Mouse (Mus musculus) midbrain, embryonic 13.5 days (tissue): ENCODE measurements around the gene Heatr5a. TPM values are rescaled to one million over a fixed set of nuclear protein-coding genes. Genes with fewer than 3 reads are reported as not detected.
A peak's percentile ranks its signal among the peaks of the same experiment; 100 is the strongest.

Experiments
- ATAC-seq: fragments of 200-750 bp; cut with Nextera tagmentation; 2 replicates; pipeline ENCODE4 v1.8.0; 2017; ENCODE audit warnings: mild to moderate bottlenecking, moderate TSS enrichment, moderate library complexity
- H3K27ac ChIP-seq: fragments of 300-500 bp; sonication (generic); 2 replicates; pipeline ENCODE4 v1.5.1; 2015; ENCODE audit warnings: inconsistent platforms, mild to moderate bottlenecking, moderate library complexity
- H3K27me3 ChIP-seq: fragments of 300-500 bp; sonication (generic); 2 replicates; pipeline ENCODE4 v1.6.1; 2015; ENCODE audit warnings: mild to moderate bottlenecking, inconsistent platforms
- H3K36me3 ChIP-seq: fragments of 300-500 bp; sonication (generic); 2 replicates; pipeline ENCODE4 v1.6.1; 2015; ENCODE audit warnings: mild to moderate bottlenecking, inconsistent platforms
- H3K4me1 ChIP-seq: fragments of 300-500 bp; sonication (generic); replicated peaks from 2 replicates; pipeline ENCODE4 v1.6.1; 2015; ENCODE audit warnings: inconsistent platforms
- H3K4me2 ChIP-seq: fragments of 300-500 bp; sonication (generic); replicated peaks from 2 replicates; pipeline ENCODE4 v1.6.1; 2015; ENCODE audit warnings: moderate library complexity, mild to moderate bottlenecking, inconsistent platforms
- H3K4me3 ChIP-seq: fragments of 300-500 bp; sonication (generic); replicated peaks from 2 replicates; pipeline ENCODE4 v1.5.1; 2015; ENCODE audit warnings: mild to moderate bottlenecking, inconsistent platforms
- H3K9ac ChIP-seq: fragments of 300-500 bp; sonication (generic); replicated peaks from 2 replicates; pipeline ENCODE4 v1.6.1; 2015; ENCODE audit warnings: mild to moderate bottlenecking, inconsistent platforms
- H3K9me3 ChIP-seq: fragments of 300-500 bp; sonication (generic); 2 replicates; pipeline ENCODE4 v1.6.1; 2016; ENCODE audit warnings: mild to moderate bottlenecking, inconsistent platforms
- WGBS: fragments of 180-500 bp; shearing (Covaris S2); methylation state at CpG from one replicate; pipeline ENCODE4 v1.1.7; 2015; 5-methylcytosine and 5-hydroxymethylcytosine counted together
- polyA plus RNA-seq: library from polyadenylated mRNA; unstranded; fragments of >200 nt; fragmentation: Nextera tagmentation; extraction: Ambion mirVana; gene quantifications from 2 replicates; pipeline ENCODE4 v1.2.1, GENCODE M21; 2015

The Heatr5a gene
- polyA plus RNA-seq, 1 experiment from 2014 or later, result 6.0 TPM

DNA sequence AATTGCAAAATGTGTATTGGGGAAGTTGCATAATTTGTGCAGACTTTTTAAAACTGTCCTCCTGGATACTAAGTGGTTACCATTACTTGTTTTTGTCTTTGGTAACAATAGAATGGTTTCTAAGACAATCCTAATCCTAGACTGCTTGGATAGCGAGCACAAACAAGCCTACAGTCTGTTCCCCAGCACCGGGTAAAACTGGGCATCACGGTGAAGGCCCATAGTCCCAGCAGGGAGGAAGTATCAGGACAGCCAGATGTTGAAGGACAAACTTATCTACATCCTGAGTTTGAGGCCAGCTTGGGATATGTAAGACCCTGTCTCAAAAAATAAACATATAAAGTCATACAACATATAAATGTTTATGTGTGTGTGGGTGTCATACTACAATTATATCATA lies 135.9 kb downstream of the Heatr5a start:
- no peak overlapping the region for H3K9ac ChIP-seq
- H3K4me2 ChIP-seq, result no peak overlapping the region
- H3K4me3 ChIP-seq, result no peak overlapping the region
- no peaks in the 10 kb centered on the region for H3K9me3 ChIP-seq
- H3K27ac ChIP-seq, result no peak overlapping the region
- peaks cover 5% of the 10 kb centered on the region for H3K4me1 ChIP-seq
- WGBS, result 54% methylated on average over 3 of the region's 3 CpGs
- H3K27me3 ChIP-seq, result 0 out of 2 replicates have a peak, but pooled peaks cover 4% of the 10 kb centered on the region
- ATAC-seq, result no peak
- no peaks in the 10 kb centered on the region for H3K36me3 ChIP-seq

DNA sequence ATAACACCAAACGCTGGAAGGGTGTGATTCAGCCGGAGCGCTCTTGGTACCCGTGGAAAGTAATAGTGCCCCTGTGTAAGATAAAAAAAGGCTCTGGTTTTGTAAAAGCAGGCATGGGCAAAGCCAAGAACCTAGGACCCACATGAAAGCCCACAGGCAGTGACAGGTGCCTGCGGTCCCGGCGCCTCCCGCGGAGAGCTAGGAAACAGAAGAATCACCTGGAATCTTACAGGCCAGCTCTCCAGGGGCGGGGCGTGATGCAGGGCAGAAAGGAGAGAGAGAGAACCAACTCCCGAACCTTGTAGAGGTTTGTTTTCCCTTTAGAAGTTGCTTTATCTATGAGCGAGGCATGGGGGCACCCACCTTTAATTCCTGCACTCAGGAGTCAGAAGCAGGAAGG lies 139.2 kb downstream of the Heatr5a start:
- Histone ChIP-seq H3K27ac (no peak overlapping the region), H3K4me1 (peaks cover 22% of the 10 kb centered on the region), H3K9me3 (no peaks in the 10 kb centered on the region), H3K9ac (no peak overlapping the region), H3K4me3 (no peak overlapping the region), H3K27me3 (0 out of 2 replicates have a peak, but pooled peaks cover 4% of the 10 kb centered on the region), H3K36me3 (no peaks in the 10 kb centered on the region), H3K4me2 (no peak overlapping the region)
- no peak for ATAC-seq
- 80% methylated on average over 13 of the region's 13 CpGs for WGBS

DNA sequence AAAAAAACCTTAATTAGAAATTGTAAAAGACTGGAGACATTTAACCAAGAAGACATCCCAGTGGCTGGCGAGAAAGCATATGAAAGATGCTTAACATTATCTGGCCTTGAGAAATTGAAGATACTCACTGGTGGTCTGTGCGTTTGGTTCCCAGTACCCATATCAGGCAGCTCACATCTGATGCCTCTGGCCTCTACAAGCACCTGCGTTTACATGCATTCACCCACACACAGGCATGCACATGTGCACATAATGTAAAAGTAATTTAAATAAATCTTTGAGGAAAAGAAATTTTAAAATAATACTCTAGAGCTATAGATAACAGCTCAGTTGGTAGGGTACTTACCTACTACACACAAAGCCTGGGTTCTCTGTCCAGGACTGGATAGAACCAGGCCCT lies 139.8 kb downstream of the Heatr5a start:
- peaks cover 25% of the 10 kb centered on the region for H3K4me1 ChIP-seq
- H3K27me3 ChIP-seq, result 0 out of 2 replicates have a peak, but pooled peaks cover 4% of the 10 kb centered on the region
- H3K9me3 ChIP-seq, result no peaks in the 10 kb centered on the region
- no peak overlapping the region for H3K4me2 ChIP-seq
- H3K9ac ChIP-seq, result no peak overlapping the region
- H3K4me3 ChIP-seq, result no peak overlapping the region
- H3K27ac ChIP-seq, result no peak overlapping the region
- 95% methylated on average over 3 of the region's 3 CpGs for WGBS
- no peaks in the 10 kb centered on the region for H3K36me3 ChIP-seq
- ATAC-seq, result no peak

DNA sequence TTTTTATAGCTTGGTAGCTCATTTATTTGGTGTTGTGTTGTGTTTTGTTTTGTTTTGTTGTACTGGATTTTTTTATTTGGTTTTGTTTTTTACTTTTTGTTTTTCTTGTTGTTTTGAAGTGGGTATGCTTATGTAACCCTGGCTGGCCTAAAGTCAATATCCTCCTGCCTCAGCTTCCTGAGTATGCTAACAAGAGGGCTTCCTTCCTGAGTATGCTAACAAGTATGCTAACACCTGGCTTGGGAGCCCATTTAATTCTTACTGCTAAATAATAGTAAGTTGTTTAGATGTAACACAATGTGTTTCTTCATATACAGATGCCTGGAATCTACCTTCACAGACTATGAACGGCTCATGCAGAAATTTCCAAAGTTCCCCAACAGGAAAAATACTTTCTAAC lies 140.4 kb downstream of the Heatr5a start:
- Histone ChIP-seq H3K9ac (no peak overlapping the region), H3K4me3 (no peak overlapping the region), H3K4me1 (peaks cover 25% of the 10 kb centered on the region), H3K36me3 (no peaks in the 10 kb centered on the region), H3K27me3 (0 out of 2 replicates have a peak, but pooled peaks cover 4% of the 10 kb centered on the region), H3K9me3 (no peaks in the 10 kb centered on the region), H3K27ac (no peak overlapping the region), H3K4me2 (peak overlapping the region; percentile 75; the same call in 1 of the 2 replicates)
- 90% methylated on average over 1 of the region's 1 CpGs for WGBS
- ATAC-seq, result no peak

DNA sequence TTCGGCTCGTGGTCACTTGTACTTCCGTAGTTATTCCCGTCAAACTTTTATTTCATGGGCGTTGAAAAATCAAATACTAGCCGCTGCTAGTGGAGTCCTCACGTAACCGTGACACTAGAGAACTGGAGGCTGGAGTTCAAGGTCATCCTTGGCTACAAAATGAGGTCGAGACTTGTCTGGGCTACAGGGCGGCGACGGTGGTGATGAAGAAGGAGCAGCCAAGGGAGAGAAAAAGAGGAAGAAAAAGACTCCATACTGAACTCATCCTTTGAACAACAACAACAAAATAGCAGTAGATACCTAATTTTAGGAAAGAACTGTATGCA lies 141.1 kb downstream of the Heatr5a start:
- peak overlapping the region; percentile 75 for H3K4me2 ChIP-seq
- H3K9me3 ChIP-seq, result no peaks in the 10 kb centered on the region
- H3K27ac ChIP-seq, result peak overlapping the region; percentile 99
- peak overlapping the region; percentile 97 for H3K9ac ChIP-seq
- H3K27me3 ChIP-seq, result 0 out of 2 replicates have a peak, but pooled peaks cover 4% of the 10 kb centered on the region
- WGBS, result under 1% methylated on average over 12 of the region's 12 CpGs
- peaks cover 25% of the 10 kb centered on the region for H3K4me1 ChIP-seq
- H3K4me3 ChIP-seq, result peak overlapping the region; percentile 94
- peaks cover 4% of the 10 kb centered on the region for H3K36me3 ChIP-seq
- ATAC-seq, result no peak

DNA sequence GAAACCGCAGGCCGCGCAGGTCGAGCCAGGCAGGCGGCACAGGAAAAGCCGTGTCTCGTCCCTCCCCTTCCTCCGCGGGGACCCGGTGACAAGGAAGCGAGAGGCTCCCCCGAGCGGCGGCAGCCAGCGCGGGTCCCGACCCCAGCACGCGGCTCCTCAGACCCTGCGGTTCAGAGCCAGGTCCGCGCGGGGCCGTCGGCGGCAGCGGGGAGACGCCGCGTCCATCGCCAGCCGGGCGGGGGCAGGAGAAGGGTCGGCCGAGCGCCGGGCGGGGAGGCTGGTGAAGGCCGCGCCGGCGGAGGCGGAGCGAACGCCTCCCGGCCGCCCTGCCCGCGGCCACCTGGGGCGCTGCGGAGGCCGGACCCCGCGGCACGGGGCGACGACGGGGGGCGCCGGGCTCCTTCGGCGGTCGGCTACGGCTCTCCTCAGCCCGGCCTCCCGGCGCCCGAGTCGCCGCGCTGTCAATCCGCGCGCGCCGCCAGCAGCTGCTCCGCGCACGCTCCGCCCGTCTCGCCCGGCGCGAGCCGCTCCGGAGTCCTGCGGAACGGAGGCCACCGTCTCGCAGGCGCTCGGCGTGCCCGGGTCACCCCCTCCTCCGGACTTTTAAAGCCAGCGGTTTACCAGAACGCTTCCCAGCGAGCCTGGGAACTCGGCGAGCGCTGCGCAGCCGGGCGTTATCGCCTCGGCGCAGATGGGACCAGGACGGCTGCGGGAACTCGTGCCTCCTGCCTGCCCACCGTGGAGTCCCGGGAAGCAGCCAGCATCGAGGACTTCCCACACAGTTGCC lies 141.6 kb downstream of the Heatr5a start, which contains the start of gene Hectd1:
TSS of gene Hectd1 (minus strand) at position 247 of the 787 bp plus-strand sequence.
- Histone ChIP-seq H3K4me1 (peaks cover 25% of the 10 kb centered on the region), H3K9me3 (no peaks in the 10 kb centered on the region), H3K36me3 (peaks cover 8% of the 10 kb centered on the region), H3K4me2 (peak within 1 kb of the TSS; percentile 75), H3K27ac (peak within 1 kb of the TSS; percentile 99), H3K27me3 (0 out of 2 replicates have a peak, but pooled peaks cover 4% of the 10 kb centered on the region), H3K4me3 (peak within 1 kb of the TSS; percentile 94), H3K9ac (peak within 1 kb of the TSS; percentile 97)
- 0% methylated on average over 85 of the region's 114 CpGs for WGBS
- ATAC-seq, result peak; percentile 95

DNA sequence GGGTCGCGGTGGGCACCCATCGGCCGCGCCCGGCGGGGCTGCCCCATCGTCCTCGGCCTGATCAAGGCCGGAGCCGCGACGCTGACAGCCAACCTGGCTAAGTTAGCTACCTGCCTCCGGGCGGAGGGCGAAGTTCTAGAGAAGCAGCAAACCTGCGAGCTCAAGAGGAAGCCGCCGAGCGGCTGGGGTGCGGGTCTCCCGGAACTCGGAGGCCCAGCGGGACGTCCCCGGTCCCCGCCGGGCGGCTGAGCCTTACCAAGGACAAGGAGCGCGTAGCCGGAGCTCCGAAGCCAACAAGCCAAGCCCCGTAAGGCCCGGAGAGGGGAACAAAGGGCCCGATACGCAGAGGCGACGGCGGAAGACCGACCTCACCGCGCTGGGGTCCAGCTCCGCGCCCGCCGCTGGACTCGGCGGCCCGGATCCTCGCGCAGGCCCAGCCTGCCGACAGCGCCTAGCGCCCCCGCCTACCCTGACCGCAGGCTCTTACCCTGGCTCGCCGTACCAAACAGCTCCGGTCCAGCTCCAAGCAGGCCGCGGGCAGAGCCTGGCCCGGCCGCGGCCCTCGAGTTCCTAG lies 142.3 kb downstream of the Heatr5a start:
- no peak; the same call in none of the 2 replicates for ATAC-seq
- under 1% methylated on average over 66 of the region's 66 CpGs for WGBS

DNA sequence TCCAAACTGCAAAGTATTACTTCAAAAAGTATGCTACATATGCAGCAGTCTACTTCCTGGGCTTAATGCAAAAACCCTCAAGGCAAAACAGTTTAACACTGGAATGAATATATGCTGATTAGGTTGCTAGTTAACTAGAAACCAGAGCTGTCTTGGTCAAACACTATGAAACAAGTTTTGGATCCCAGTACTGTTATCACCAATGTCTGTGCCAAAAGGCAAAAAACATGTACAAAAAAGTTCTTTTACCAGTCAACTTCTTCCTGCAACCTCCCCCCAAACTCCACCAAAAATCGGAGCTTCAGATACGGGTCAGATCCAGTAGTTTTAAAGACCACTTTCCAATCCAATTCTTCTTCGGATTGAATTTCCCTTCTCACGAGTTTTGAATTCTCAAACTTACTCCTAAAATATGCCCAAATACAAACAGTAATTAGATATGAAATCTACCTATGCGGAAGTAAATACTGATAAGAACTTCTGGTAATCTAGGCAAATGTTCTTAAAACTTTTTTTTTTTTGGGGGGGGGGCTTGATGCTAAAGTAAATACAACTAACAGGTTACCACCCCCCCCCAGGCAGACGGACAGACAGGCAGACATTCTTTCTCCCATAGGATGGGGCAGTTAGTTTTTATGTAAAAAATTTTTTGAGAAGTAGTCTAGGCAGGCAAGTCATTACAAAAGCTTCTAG lies 143.0 kb downstream of the Heatr5a start:
- Histone ChIP-seq H3K4me1 (peaks cover 29% of the 10 kb centered on the region), H3K4me3 (peak overlapping the region; percentile 94), H3K36me3 (peaks cover 12% of the 10 kb centered on the region), H3K9ac (peak overlapping the region; percentile 97), H3K27me3 (0 out of 2 replicates have a peak, but pooled peaks cover 4% of the 10 kb centered on the region), H3K27ac (peak overlapping the region; percentile 99), H3K4me2 (peak overlapping the region; percentile 75), H3K9me3 (no peaks in the 10 kb centered on the region)
- ATAC-seq, result no peak
- WGBS, result 28% methylated on average over 6 of the region's 6 CpGs

More for the DNA sequence above, 142.3 kb downstream of the Heatr5a start:
- Histone ChIP-seq H3K27ac (peak overlapping the region; percentile 99), H3K4me1 (peaks cover 25% of the 10 kb centered on the region), H3K4me3 (peak overlapping the region; percentile 94), H3K9ac (peak overlapping the region; percentile 97), H3K27me3 (0 out of 2 replicates have a peak, but pooled peaks cover 4% of the 10 kb centered on the region), H3K4me2 (peak overlapping the region; percentile 75), H3K36me3 (peaks cover 12% of the 10 kb centered on the region), H3K9me3 (no peaks in the 10 kb centered on the region)

Other genes starting within 250 kb of the Heatr5a start
- gene Hectd1, start 141.8 kb downstream of the Heatr5a start, polyA plus RNA-seq, result 37.0 and 37.2 TPM in 2 replicates
- gene Dtd2, start 35.2 kb upstream of the Heatr5a start, polyA plus RNA-seq, result 18.7 and 20.4 TPM in 2 replicates
- gene Gpr33, start 56.7 kb upstream of the Heatr5a start, polyA plus RNA-seq, result not detected in 2 replicates
- gene Nubpl, start 126.4 kb upstream of the Heatr5a start, polyA plus RNA-seq, result 9.5 and 10.2 TPM in 2 replicates